Mouse (Mus musculus): Measurements from ENCODE around the gene Oma1.
A peak's percentile ranks its signal among the peaks of the same experiment; 100 is the strongest.

GRCm38 (mm10) chr4:103346058-103346457, 32.4 kb downstream of the Oma1 start:
- peak; percentile 39; the same call in 1 of the 2 replicates for TF ChIP-seq CTCF (IDR thresholded peaks at IDR 0.05; ENCODE audit: low read depth, low read length)
- no peak for TF ChIP-seq POLR2A (IDR thresholded peaks at IDR 0.05; ENCODE audit: extremely low read depth, insufficient read depth, low read length)
